Mouse (Mus musculus) kidney, embryonic 16.5 days (tissue): ENCODE results near the gene Akp3. TPM values are rescaled to one million over a fixed set of nuclear protein-coding genes. Genes with fewer than 3 reads are reported as not detected.

Experiments
- ATAC-seq: fragments of 200-750 bp; cut with Nextera tagmentation; 2 replicates; pipeline ENCODE4 v1.8.0; 2017; ENCODE audit warnings: moderate TSS enrichment; ENCODE audit not compliant: low FRiP score, low TSS enrichment
- H3K27ac ChIP-seq: fragments of 300-500 bp; sonication (generic); 2 replicates; pipeline ENCODE4 v1.5.1; 2014; ENCODE audit warnings: low read length
- H3K27me3 ChIP-seq: fragments of 300-500 bp; sonication (generic); 2 replicates; pipeline ENCODE4 v1.6.1; 2014; ENCODE audit warnings: low read length, control low read depth, mixed read lengths; ENCODE audit not compliant: insufficient read depth
- H3K36me3 ChIP-seq: fragments of 300-500 bp; sonication (generic); 2 replicates; pipeline ENCODE4 v1.6.1; 2014; ENCODE audit warnings: low read length, control low read depth, mixed read lengths; ENCODE audit not compliant: insufficient read depth
- H3K4me1 ChIP-seq: fragments of 300-500 bp; sonication (generic); 2 replicates; pipeline ENCODE4 v1.6.1; 2014; ENCODE audit warnings: low read length, control low read depth, mixed read lengths; ENCODE audit not compliant: insufficient read depth
- H3K4me2 ChIP-seq: fragments of 300-500 bp; sonication (generic); replicated peaks from 2 replicates; pipeline ENCODE4 v1.6.1; 2014; ENCODE audit warnings: low read depth, low read length
- H3K4me3 ChIP-seq: fragments of 300-500 bp; sonication (generic); 2 replicates; pipeline ENCODE4 v1.5.1; 2014; ENCODE audit warnings: mild to moderate bottlenecking, low read length
- H3K9ac ChIP-seq: fragments of 300-500 bp; sonication (generic); replicated peaks from 2 replicates; pipeline ENCODE4 v1.6.1; 2014; ENCODE audit warnings: low read length
- H3K9me3 ChIP-seq: fragments of 300-500 bp; sonication (generic); 2 replicates; pipeline ENCODE4 v1.6.1; 2016; ENCODE audit warnings: low read length, control low read depth
- WGBS: fragments of 180-500 bp; shearing (Covaris S2); extraction: QIAGEN DNeasy Blood & Tissue Kit; methylation state at CpG from one replicate; pipeline ENCODE4 v1.1.7; 2014; 5-methylcytosine and 5-hydroxymethylcytosine counted together
- polyA plus RNA-seq: library from polyadenylated mRNA; unstranded; fragments of >200 nt; fragmentation: Nextera tagmentation; extraction: Ambion mirVana; gene quantifications from 2 replicates; pipeline ENCODE4 v1.2.1, GENCODE M21; 2015

Gene Akp3
- polyA plus RNA-seq = not detected in 2 replicates

DNA sequence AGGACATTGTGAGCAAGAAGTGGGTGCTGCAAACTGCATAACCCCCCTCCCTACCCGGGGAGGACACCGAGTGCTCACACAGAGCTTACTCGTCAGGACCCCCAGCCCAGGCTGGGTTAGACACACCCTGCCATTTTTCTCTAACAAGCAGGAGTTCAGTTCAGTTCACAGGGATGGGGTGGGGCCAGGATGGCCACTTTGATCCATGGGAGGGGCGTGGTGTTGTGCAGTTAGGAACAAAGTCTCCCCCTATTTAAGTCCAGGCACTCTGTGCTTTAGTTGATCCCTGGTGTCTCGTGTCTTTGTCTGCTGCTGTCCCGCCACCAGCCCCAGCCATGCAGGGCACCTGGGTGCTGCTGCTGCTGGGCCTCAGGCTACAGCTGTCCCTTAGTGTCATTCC is at the start of gene Akp3:
Gene Akp3 (plus strand): TSS at position 301 of the 400 bp plus-strand sequence.
- Histone ChIP-seq H3K36me3 (no peaks in the 10 kb centered on the region), H3K27ac (no peak within 1 kb of the TSS), H3K4me3 (no peak within 1 kb of the TSS), H3K9ac (no peak within 1 kb of the TSS), H3K4me2 (no peak within 1 kb of the TSS), H3K9me3 (no peaks in the 10 kb centered on the region), H3K27me3 (peaks cover 29% of the 10 kb centered on the region), H3K4me1 (0 out of 2 replicates have a peak, but pooled peaks cover 2% of the 10 kb centered on the region)
- WGBS = 75% methylated on average over 6 of the region's 6 CpGs
- no peak for ATAC-seq

DNA sequence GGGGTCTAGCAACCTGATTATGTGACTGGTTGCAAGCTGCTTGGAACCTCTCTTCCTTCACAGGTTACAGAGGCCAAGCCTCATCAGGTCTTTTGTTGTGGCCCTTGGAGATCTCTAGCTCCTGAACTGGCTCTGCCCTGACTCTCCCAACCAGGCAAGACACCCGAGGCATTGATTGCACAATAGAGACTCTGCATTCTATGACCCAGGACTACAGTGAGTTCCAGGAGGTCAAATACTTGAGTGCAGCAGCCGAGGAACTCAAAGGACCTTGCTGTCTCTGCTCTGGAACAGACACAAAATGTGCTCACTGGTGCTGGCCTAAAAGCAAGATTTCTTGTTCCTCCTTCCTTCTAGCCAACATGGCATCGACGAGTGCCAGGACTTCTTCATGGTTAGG is 38.6 kb upstream of the Akp3 start:
- Histone ChIP-seq H3K9ac (no peak overlapping the region), H3K9me3 (no peaks in the 10 kb centered on the region; the same call in 1 of the 2 replicates), H3K27ac (no peak overlapping the region), H3K27me3 (no peaks in the 10 kb centered on the region), H3K36me3 (no peaks in the 10 kb centered on the region), H3K4me3 (no peak overlapping the region), H3K4me1 (no peaks in the 10 kb centered on the region), H3K4me2 (no peak overlapping the region)
- WGBS = 56% methylated on average over 4 of the region's 4 CpGs
- no peak for ATAC-seq

DNA sequence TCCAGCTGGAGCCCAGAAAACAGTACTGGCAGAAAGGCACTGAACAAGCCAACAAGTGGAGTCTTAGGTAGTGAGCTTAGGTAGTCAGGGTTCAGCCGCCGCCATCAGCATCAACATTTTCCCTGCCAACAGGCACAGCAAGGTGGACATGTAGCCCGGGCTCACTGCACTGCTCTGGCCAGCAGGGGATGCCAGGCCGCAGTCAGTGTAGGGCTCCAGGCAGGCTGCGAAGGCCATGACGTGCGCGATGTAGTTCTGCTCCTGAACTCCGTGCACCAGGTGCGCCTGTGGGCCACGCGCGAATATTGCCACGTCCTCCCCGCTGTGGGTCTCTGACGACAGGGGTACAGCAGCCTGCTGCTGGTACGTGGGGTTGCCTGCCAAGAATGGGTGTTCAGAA is 37.8 kb upstream of the Akp3 start:
- Histone ChIP-seq H3K36me3 (no peaks in the 10 kb centered on the region), H3K4me3 (no peak overlapping the region), H3K4me1 (no peaks in the 10 kb centered on the region), H3K27me3 (no peaks in the 10 kb centered on the region), H3K27ac (no peak overlapping the region), H3K9me3 (no peaks in the 10 kb centered on the region; the same call in 1 of the 2 replicates), H3K4me2 (no peak overlapping the region), H3K9ac (no peak overlapping the region)
- ATAC-seq = no peak
- WGBS = 68% methylated on average over 17 of the region's 17 CpGs

DNA sequence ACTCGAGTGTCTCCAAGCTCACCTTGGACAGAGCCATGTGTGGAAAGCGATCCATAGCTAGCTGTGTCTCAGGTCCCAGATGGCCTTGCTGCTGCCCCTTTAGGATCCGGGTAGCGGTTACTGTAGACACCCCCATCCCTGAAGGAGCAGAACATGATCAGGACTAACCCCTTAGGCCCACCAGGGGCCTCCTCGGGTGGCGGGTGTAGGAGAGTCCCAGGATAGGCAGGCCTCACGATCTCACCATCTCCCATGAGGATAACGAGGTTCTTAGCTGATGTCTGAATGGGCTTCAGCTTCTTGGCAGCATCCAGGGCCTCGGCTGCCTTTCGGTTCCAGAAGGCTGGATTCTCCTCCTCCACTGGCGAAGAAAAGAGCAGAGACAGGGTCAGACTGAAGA is 35.5 kb upstream of the Akp3 start:
- Histone ChIP-seq H3K9me3 (no peaks in the 10 kb centered on the region; the same call in 1 of the 2 replicates), H3K4me2 (no peak overlapping the region), H3K4me3 (no peak overlapping the region), H3K27me3 (no peaks in the 10 kb centered on the region), H3K36me3 (no peaks in the 10 kb centered on the region), H3K27ac (no peak overlapping the region), H3K4me1 (no peaks in the 10 kb centered on the region), H3K9ac (no peak overlapping the region)
- WGBS = 94% methylated on average over 11 of the region's 11 CpGs
- no peak for ATAC-seq

DNA sequence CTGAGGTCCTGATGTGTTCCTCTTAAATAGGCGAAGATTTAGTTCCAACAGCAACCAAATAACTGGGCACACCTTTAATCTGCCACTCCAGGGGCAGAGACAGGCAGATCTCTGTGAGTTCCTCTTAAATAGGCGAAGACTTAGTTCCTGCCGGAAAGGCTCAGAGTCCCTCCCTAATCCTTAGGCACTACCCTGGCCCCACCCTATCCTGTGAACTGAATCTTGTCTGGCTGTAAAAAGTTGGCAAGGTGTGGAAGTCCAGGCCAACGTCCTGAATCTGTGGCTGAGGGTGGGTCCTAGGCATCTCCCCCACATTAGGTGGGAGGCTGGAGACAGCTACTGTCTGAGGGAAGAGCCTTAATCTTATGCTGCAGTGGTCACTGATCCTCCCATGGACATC is 34.9 kb upstream of the Akp3 start, which contains the start of gene Alppl2:
Gene Alppl2 (minus strand): TSS at position 101 of the 400 bp plus-strand sequence.
- WGBS = 74% methylated on average over 4 of the region's 4 CpGs
- Histone ChIP-seq H3K4me2 (no peak within 1 kb of the TSS), H3K9me3 (no peaks in the 10 kb centered on the region; the same call in 1 of the 2 replicates), H3K36me3 (no peaks in the 10 kb centered on the region), H3K4me1 (no peaks in the 10 kb centered on the region), H3K27ac (no peak within 1 kb of the TSS), H3K4me3 (no peak within 1 kb of the TSS), H3K9ac (no peak within 1 kb of the TSS), H3K27me3 (no peaks in the 10 kb centered on the region)
- no peak for ATAC-seq

DNA sequence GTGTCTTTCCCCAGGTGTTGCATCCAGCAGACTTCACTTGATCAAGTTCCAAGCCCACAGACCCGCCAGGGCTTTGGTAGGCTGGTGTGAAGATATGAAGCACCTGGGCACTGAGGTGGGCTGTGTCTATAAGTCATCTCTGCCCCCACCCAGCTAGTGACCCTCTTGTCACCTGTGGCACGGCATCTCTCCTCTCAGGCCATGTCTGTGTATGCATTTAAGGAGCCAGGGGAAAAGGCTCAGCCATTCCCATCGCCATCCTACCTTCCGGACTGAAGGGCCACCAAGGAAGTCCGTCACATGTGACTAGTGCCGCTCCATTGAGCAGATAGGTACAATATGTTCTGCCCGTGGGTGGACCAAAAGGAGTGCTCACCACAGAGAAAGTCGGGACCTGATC is 29.1 kb upstream of the Akp3 start:
- Histone ChIP-seq H3K36me3 (no peaks in the 10 kb centered on the region), H3K27me3 (no peaks in the 10 kb centered on the region; the same call in 1 of the 2 replicates), H3K27ac (no peak overlapping the region), H3K9ac (no peak overlapping the region), H3K4me3 (no peak overlapping the region), H3K4me2 (no peak overlapping the region), H3K4me1 (no peaks in the 10 kb centered on the region), H3K9me3 (no peaks in the 10 kb centered on the region)
- 73% methylated on average over 8 of the region's 8 CpGs for WGBS
- no peak for ATAC-seq

DNA sequence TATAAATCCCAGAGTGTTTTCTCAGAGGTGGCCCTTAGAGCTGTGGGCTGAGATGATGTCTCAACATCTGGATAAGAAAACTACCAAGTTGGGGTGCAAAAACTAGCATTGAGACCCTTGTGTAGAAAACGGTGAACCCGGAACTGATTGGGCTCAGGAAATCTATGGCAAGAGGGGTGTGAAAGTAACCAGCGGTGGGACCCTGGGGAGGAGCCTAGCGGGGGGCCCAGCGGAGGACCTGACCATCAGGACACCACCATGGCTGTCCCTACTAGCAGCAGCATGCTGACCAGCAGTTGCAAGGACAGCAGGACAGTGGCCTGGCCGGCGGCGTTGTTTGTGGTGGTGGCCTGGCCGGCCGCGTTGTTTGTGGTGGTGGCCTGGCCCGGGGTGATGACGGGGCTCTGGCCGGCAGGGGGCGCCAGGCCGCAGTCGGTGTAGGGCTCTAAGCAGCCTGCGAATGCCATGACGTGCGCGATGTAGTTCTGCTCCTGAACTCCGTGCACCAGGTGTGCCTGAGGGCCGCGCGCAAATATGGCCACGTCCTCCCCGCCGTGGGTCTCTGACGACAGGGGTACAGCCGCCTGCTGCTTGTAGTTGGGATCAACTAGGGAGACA is 26.3 kb upstream of the Akp3 start:
- Histone ChIP-seq H3K4me2 (peak overlapping the region; percentile 35), H3K27ac (no peak overlapping the region), H3K27me3 (no peaks in the 10 kb centered on the region; the same call in 1 of the 2 replicates), H3K4me1 (no peaks in the 10 kb centered on the region), H3K4me3 (no peak overlapping the region), H3K36me3 (no peaks in the 10 kb centered on the region), H3K9me3 (no peaks in the 10 kb centered on the region), H3K9ac (0 out of 2 replicates have a peak overlapping the region, but pooled peaks have one; percentile 29)
- ATAC-seq = peak; percentile 91; the same call in 1 of the 2 replicates
- 15% methylated on average over 30 of the region's 30 CpGs for WGBS

DNA sequence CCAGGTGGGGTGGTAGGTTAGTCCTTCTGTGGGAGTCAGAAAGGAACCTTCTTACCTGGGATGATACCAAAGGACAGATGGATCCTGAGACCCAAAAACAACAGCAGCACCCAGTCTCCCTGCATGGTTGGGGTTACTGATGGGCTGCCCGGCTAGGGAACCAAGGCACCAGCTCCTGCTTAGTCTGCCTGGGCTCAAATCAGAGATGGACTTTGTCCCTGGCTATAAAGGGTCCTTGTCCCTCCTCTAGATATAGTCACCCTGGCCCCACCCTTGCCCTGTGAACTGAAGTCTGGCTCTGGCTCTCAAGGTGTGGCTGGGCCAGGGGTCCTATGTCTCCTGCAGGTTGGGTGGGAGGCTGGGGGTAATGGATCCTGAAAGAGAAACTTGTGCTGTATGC is 23.4 kb upstream of the Akp3 start, which contains the start of gene Alpi:
Gene Alpi (minus strand): TSS at position 196 of the 400 bp plus-strand sequence.
- H3K9ac ChIP-seq = no peak within 1 kb of the TSS
- H3K36me3 ChIP-seq = no peaks in the 10 kb centered on the region
- no peak for ATAC-seq
- H3K27ac ChIP-seq = no peak within 1 kb of the TSS
- no peaks in the 10 kb centered on the region for H3K4me1 ChIP-seq
- H3K4me3 ChIP-seq = no peak within 1 kb of the TSS
- no peaks in the 10 kb centered on the region for H3K9me3 ChIP-seq
- WGBS = 94% methylated on average over 1 of the region's 1 CpGs
- H3K4me2 ChIP-seq = no peak within 1 kb of the TSS
- no peaks in the 10 kb centered on the region; the same call in 1 of the 2 replicates for H3K27me3 ChIP-seq

DNA sequence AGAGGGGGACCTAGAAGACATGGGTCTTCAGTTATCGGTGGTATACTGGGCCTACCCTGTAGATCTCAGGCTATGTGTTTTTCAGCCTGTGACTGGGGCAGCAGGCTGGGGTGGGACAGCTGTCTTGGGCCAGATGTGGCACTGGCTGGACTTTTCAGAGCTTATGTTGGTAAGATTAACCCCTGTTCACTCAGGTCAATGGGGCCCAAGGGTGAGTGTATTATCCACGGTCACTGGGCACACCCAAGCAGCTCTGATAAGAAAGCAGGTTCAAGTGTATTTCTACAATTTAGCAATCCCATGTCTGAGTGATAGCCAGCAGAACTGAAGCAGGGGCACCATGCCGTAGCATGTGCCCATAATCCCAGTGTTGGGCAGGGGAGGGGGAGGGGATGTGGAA is 22.7 kb upstream of the Akp3 start:
- H3K36me3 ChIP-seq = no peaks in the 10 kb centered on the region

DNA sequence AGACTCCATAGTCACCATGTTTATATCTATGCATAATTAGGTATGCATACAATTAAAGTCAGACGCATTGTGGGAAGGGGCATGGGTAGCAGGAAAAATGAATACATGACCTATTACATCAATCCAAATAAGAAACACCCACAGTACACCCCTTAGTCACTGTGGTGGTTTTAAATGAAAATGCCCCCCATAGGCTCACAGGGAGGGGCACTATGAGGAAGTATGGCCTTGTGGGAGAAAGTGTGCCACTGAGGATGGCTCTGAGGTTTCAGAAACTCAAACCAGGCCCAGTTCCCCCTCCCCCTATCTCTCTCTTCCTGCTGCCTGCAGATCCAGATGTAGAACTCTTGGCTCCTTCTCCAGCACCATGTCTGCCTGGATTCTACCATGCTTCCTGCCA is 20.8 kb upstream of the Akp3 start:
- no peaks in the 10 kb centered on the region for H3K4me1 ChIP-seq
- no peaks in the 10 kb centered on the region for H3K36me3 ChIP-seq
- no peaks in the 10 kb centered on the region for H3K9me3 ChIP-seq
- no peak overlapping the region for H3K27ac ChIP-seq
- 85% methylated on average over 1 of the region's 1 CpGs for WGBS
- H3K4me2 ChIP-seq = no peak overlapping the region
- no peak overlapping the region for H3K9ac ChIP-seq
- no peaks in the 10 kb centered on the region for H3K27me3 ChIP-seq
- no peak overlapping the region for H3K4me3 ChIP-seq
- ATAC-seq = no peak

More for the DNA sequence above, 22.7 kb upstream of the Akp3 start:
- no peak overlapping the region for H3K27ac ChIP-seq
- H3K4me2 ChIP-seq = no peak overlapping the region
- no peak overlapping the region for H3K9ac ChIP-seq
- H3K27me3 ChIP-seq = no peaks in the 10 kb centered on the region; the same call in 1 of the 2 replicates
- H3K4me1 ChIP-seq = no peaks in the 10 kb centered on the region
- 78% methylated on average over 3 of the region's 3 CpGs for WGBS
- no peak for ATAC-seq
- no peaks in the 10 kb centered on the region for H3K9me3 ChIP-seq
- no peak overlapping the region for H3K4me3 ChIP-seq
